Mouse (Mus musculus) right cerebral cortex, postnatal 14 days (tissue): ENCODE measurements around the gene Ptprm.
A peak's percentile ranks its signal among the peaks of the same experiment; 100 is the strongest.

ENCODE experiments used
- DNase-seq: peaks from one replicate; pipeline ENCODE4 v3.0.0; 2022

The Ptprm gene

GRCm38 (mm10) chr17:66960557-66960956, 393.7 kb downstream of the Ptprm start:
- no peak for DNase-seq

DNA sequence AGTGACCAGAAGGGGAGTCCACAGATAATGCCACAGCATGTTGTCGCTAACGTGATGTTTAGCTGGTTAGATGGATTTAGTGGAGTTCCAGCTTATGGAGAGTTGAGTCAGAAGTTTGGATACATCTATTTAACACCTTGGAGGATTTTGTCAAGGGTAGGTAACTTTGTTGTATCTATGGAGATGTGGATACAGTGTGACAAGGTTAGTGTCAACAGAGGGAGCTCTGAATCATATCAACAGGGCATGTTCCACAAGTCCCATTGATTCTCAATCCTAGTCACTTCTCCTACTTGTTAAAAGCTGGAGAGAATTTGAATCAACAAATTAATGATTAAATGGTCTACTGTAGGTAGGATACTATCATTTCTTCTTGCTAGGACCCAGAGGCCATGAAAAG, 394.4 kb downstream of the Ptprm start:
- no peak for DNase-seq

GRCm38 (mm10) chr17:66958766-66959165, 395.5 kb downstream of the Ptprm start:
- DNase-seq, result no peak

GRCm38 (mm10) chr17:66944498-66944897, 409.8 kb downstream of the Ptprm start:
- DNase-seq, result no peak

- peak; percentile 22 for DNase-seq
Measured at GRCm38 (mm10) chr17:66943539-66943938, 410.7 kb downstream of the Ptprm start.

DNA sequence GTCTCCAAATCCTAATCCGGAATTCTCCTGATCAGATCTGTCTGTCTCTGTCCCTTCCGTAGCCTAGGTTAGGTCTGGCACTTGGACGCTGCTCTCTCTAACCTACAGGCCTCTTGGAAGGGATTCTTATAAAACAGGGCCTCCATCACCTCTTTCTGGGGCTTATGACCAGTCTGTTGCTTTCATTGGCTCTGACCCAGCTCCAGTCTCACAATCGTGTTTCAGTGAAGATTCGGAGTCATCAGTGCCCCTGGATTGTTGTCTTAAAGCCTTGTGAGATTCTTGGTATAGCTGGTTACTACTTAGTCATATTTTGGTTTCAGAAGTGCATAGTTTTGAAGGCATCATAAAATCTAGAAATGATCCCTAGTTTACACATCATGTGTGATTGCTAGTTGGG, 428.6 kb downstream of the Ptprm start:
- DNase-seq, result no peak

GRCm38 (mm10) chr17:66914696-66915095, 439.6 kb downstream of the Ptprm start:
- DNase-seq, result no peak

DNA sequence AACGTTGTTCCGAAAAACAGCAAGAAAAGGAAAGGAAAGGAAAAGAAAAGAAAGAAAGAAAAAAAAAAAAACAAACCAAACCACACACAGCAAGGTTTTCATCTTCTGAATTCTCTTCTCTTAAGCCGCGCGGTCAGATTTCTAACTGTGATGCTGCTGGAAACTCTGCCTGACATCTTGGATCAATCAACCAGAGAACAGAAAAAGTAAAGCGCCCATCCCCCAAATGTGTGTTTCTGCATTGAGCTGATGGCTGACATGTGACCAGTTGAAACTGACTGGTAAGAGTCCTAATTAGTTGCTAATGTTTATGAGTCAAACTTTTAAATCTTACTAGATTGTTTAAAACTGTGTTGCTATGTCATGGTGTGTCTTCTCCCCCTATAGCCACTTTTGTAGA, 441.7 kb downstream of the Ptprm start:
- no peak for DNase-seq

DNA sequence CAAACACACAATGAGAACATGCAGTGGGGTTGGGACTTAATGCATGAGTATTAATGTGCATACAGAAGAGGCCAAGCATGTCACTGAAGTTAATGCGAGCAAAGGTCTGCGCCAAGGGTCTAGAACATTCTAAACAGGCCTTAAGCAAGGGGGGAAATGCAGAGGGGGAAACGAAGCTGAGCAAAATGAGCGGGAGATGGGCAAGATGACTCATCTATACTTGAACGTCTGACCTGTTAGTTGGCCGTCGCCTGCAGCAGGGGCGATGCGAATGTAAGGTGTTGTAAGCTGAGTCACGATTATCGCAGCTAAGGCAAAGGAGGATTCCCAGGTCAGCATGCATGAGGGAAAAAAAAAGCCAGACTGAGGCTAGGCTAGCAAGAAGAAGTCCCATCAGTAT, 442.1 kb downstream of the Ptprm start:
- no peak for DNase-seq

DNA sequence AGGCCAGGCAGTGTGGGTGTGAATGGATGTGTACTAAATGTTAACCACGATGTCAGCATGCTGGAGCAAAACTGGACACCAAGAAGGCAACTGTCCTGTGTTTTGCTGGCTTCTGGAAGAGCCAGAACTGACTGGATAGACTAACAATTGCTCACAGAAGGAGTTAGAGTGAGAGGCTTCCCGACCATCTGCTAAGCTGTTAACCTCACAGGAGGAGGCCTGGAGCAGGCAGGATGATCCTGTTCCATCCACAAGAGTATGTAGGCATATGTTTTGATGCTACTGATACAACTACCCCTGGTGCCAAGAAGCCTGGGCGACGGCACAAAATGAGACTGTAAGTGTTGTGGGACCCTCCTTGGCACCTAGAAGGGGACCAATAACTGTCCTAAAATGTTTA, 444.4 kb downstream of the Ptprm start:
- no peak for DNase-seq

DNA sequence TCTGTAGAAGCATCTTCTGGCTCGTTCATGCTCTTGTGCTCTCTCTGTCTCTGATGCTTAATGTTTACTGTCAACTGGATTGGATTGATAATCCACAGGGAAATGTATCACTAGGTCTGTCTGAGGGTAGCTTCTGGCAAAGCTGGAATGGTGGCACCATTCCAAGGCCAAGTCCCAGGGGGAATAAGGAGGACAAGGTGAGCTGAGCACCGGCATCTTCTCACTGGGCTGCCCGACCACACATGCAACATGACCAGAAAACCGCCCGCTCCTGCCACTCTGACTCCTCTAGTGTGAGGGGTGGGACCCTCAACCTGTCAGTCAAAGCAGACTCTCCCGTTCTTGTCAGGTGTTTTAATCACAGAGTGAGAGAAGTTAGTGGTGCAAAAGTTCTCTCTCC, 445.3 kb downstream of the Ptprm start:
- DNase-seq, result no peak

DNA sequence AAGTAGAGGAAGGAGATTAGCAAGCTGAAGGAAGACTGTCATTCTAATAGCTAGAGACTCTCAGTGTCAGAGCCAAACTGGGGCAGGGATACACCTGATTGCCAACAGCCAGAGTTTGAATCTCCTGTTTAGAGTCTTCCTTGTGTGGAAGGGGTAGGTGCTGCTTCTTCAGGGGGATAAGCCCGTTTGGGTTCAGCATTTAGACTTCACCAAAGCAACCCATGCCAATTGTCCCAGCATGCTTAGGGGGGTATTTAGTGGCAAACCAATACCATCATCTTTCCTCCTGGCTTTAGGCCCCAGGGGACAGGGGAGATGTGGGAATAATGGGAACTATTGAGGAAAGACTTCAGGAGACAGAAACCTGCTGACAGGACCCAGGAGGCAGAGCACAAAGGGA, 460.1 kb downstream of the Ptprm start:
- DNase-seq, result no peak

GRCm38 (mm10) chr17:66891916-66892315, 462.3 kb downstream of the Ptprm start:
- no peak for DNase-seq

DNA sequence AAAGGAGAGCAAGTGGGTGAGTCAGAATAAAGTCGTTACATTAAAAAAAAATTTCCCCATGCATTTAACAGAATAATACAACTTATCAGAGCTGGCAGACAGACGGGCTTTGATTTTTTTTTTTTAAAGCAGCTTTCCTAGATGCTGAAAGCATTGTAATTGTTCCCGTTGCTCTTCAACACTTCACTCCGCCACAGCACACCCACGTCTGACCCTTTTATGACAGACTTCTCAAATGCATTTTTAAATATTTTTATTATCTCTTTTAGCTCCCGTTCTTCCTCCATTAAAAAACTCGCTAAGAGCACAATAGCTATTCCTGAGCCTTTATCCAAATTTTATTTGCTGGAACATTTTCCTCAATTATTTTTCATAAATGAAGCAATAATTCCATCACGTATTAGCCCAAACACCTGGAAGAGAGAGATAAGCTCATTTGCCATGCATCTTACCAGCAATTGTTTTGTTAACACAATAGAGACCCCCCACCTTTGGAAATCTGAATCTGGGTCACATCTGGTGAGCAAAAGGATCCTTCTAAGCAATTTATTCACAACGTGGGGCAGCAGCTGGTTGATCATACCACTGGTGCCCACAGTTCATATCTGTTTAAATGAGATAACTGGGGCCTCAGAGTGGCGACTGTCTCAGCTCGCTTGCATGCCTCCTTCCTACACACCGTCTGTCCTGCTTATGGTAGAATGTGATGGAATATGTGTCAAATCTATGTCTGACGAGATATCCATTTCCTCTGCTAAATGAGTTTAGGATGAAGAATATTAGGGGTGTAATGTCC, 463.0 kb downstream of the Ptprm start:
- DNase-seq, result no peak

DNA sequence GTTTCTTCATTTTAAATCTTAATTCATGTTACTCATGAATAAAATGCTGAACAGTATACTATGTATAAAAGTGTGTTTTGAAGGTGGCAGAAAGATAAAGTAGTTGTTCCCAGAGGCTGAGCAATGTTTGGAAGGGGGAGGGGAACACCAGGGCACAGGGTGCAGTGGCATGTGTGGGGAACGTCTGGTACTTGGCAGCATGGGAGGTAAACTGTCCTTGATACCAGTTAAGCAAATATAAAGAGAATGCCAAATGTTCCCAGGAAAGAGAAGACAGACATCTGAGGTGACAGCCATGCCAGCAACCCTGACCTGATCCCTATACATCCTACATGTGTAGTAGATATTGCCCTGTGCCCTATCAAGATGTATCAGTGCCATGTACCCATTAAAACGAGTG, 472.0 kb downstream of the Ptprm start:
- no peak for DNase-seq

DNA sequence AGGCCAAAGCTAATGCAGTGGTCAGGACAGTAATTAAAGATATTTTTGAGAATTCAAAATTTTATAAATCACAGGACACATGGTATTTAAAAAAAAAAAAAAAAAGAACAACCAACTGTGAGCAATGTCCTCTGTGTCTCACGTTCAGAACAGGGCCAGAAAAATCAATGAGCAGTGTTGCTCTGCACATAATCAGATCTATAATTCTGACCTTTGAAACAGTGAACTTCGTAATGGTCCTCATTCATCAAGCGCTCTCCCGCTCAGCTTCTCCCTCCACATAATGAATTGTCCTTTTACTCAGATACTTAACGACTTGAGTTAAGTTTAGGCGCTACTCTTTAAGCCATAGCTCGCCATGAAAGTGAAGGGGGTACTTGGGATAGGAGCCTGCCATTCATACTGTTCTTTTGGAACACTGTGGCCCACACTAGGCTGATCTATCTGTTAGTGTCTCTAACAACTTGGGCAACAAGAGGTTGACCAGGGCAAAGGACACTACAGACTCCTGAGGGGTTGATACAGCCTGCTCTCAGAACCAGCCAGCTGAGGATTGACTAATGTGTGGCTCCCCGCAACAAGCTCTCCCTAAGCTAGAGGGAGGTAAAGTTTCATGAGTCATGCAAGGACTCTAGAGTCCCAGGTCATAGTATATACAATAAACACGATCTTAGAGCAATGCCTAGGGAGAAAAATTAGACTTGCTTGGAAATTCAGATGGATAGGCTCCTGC, 473.1 kb downstream of the Ptprm start:
- DNase-seq, result no peak

GRCm38 (mm10) chr17:66879151-66879550, 475.1 kb downstream of the Ptprm start:
- DNase-seq, result no peak

DNA sequence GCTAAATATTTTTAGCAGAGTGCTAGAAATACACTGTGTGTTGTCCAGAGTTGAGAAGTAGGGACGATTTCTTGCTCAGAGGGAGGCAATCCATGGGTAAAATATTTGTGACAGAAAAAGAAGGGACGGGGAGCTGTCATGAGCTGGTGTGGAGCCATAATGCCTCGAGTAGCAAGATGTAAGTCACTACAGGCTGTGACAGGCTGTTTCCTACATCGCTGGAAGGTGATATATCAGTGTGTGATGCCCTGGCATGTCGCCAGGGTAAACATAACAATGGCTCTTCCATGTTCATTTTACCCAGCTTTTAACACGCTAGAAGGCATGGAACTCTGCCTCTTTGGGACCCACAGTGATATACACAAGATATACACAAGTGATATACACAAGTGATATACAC, 476.7 kb downstream of the Ptprm start:
- DNase-seq, result no peak

DNA sequence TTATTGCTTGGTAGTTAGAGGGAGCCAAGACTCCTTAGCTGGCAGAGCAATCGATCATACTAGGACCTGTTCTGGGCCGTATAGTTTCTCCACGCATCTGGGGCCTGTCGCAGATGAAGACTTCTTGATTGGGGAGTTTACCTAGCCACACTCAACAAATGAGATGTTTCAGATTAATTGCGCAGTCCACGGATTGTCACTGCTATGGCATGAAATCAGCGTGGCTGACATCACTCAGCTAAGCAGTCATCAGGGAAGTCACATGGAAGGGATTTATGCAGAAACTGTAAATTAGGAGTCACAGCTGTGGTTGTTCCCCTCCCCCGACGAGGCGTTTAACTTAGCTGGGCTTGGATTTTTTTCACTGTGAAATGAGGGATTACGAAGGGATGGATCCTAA, 479.4 kb downstream of the Ptprm start:
- DNase-seq, result no peak

GRCm38 (mm10) chr17:66871396-66871795, 482.9 kb downstream of the Ptprm start:
- DNase-seq, result no peak

- peak; percentile 11 for DNase-seq
Measured at GRCm38 (mm10) chr17:66869581-66870002, 484.7 kb downstream of the Ptprm start.

GRCm38 (mm10) chr17:66864441-66864840, 489.8 kb downstream of the Ptprm start:
- no peak for DNase-seq

DNA sequence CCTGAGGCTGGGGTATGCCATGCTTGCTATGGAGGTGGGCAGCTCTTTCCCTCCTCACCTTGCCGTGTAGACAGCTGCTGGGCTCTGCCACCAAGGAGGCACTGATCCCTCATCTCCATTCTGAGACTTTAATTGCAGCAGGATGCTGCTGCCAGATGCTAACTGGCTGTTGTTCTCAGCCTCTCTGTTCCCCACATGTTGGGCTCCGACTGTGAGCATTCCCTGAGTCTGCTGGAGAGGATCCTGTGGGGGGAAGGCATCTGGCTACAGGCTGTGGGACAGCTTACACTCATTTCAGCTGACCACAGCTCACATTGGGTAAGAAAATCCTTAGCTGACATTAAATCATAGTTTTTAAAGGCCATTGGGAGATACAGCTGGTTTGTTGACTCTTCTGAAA, 492.7 kb downstream of the Ptprm start:
- no peak for DNase-seq

- no peak for DNase-seq
Measured at GRCm38 (mm10) chr17:66858757-66859156, 495.5 kb downstream of the Ptprm start.

GRCm38 (mm10) chr17:66852496-66852895, 501.8 kb downstream of the Ptprm start:
- no peak for DNase-seq
